Mouse (Mus musculus) liver, adult 2 months (tissue): Measurements from ENCODE around the gene Nr5a1. TPM values are rescaled to one million over a fixed set of nuclear protein-coding genes. Genes with fewer than 3 reads are reported as not detected.

Experiments
- DNase-seq: peaks from one replicate; pipeline ENCODE4 v3.0.0-alpha.2; 2011; ENCODE audit warnings: low read depth, low spot score; ENCODE audit errors: extremely low read depth
- H3K27ac ChIP-seq: fragments of 200-500 bp; replicated peaks from 2 replicates; pipeline ENCODE4 v1.5.1; 2012; ENCODE audit warnings: low read depth, mild to moderate bottlenecking, control low read depth, inconsistent platforms, low read length; ENCODE audit not compliant: insufficient read depth
- H3K27me3 ChIP-seq: fragments of 200-500 bp; 2 replicates; pipeline ENCODE4 v1.6.1; 2012; ENCODE audit warnings: mild to moderate bottlenecking, moderate library complexity, low read length, inconsistent platforms; ENCODE audit not compliant: control insufficient read depth, insufficient read depth
- H3K36me3 ChIP-seq: fragments of 200-500 bp; 2 replicates; pipeline ENCODE4 v1.6.1; 2012; ENCODE audit warnings: low read length, inconsistent platforms; ENCODE audit not compliant: control insufficient read depth, insufficient read depth
- H3K4me1 ChIP-seq: fragments of 200-500 bp; 2 replicates; pipeline ENCODE4 v1.6.1; 2011; ENCODE audit warnings: low read length; ENCODE audit not compliant: control insufficient read depth, insufficient read depth
- H3K4me3 ChIP-seq: fragments of 200-500 bp; 2 replicates; pipeline ENCODE4 v1.5.1; 2011; ENCODE audit warnings: low read depth, mild to moderate bottlenecking, control low read depth, low read length, moderate library complexity; ENCODE audit not compliant: insufficient read depth
- H3K79me2 ChIP-seq: fragments of 200-500 bp; 2 replicates; pipeline ENCODE4 v1.6.1; 2012; ENCODE audit warnings: inconsistent platforms, mild to moderate bottlenecking, low read length, moderate library complexity; ENCODE audit not compliant: control insufficient read depth, insufficient read depth
- H3K9ac ChIP-seq: fragments of 200-500 bp; 2 replicates; pipeline ENCODE4 v1.6.1; 2012; ENCODE audit warnings: low read depth, mild to moderate bottlenecking, control low read depth, inconsistent platforms, low read length
- CTCF ChIP-seq: fragments of 200-500 bp; IDR thresholded peaks from 2 replicates; pipeline ENCODE4 v1.5.1; 2011; ENCODE audit warnings: low read depth, low read length, control low read depth
- POLR2A ChIP-seq: fragments of 200-500 bp; IDR thresholded peaks from 2 replicates; pipeline ENCODE4 v1.6.1; 2011; ENCODE audit warnings: low read length, control low read depth; ENCODE audit not compliant: insufficient read depth; ENCODE audit errors: extremely low read depth
- WGBS: fragments of 180-500 bp; shearing (Covaris S2); methylation state at CpG from one replicate; pipeline ENCODE4 v1.1.7; 2018; 5-methylcytosine and 5-hydroxymethylcytosine counted together
- polyA plus RNA-seq: library from polyadenylated mRNA; depleted of rRNA; stranded (reverse); fragments of >200 nt; gene quantifications from 2 replicates; pipeline ENCODE4 v1.2.3, GENCODE M21; 2012; rRNA removed
- total RNA-seq: library from RNA; depleted of rRNA; stranded (reverse); fragments of >200 nt; gene quantifications from 2 replicates; pipeline ENCODE4 v1.2.3, GENCODE M21; 2014; rRNA removed

The Nr5a1 gene
- total and polyA plus RNA-seq, 2 experiments: not detected

DNA sequence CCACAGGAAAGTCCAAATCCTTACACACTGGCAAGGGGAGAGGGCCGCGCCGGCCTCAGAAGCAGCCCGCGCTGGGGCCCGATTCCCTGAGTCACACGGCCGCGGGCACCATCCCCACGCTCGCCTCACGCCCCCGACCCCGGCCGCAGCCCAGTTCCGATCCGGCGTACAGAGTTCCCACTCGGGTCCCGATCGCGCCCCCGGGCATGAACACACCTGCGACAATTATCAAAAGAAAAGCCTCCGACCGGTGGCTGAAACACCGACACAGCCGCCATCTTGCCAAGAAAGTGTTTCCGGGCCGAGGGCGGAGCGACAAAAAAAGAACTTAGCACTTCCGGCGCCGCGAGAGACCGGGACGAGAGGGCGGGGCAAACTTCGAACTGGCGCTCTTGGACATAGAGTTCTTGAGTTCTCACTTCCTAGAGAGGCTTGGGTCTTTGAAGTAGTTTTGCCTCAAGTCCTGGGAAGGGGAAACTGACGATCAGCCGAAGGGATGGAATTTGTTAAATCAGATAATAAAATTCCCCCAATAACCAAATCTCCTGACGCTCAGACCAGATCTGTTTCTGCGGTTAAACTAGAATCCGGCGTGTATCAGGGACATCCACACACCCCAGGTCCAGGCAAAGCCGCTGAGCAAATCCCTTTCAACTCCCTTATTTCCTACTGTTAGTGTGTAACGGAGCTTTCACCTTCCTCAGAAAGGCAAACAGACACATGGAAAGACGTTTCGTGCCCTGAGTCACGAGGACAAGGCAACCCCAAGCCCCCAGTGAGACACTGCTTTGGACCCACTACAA, 70.5 kb downstream of the Nr5a1 start, which contains the start of gene Psmb7:
Psmb7 (minus strand) TSS at position 463 of the 803 bp plus-strand sequence.
- peak within 1 kb of the TSS; percentile 88 for H3K4me3 ChIP-seq
- H3K4me1 ChIP-seq: peaks cover 3% of the 10 kb centered on the region

More for the DNA sequence above, 70.5 kb downstream of the Nr5a1 start, which contains the start of gene Psmb7:
- H3K27ac ChIP-seq: peak within 1 kb of the TSS; percentile 78
- DNase-seq: peak; percentile 83
- peaks cover 5% of the 10 kb centered on the region; the same call in 1 of the 2 replicates for H3K79me2 ChIP-seq
- no peaks in the 10 kb centered on the region for H3K27me3 ChIP-seq
- H3K36me3 ChIP-seq: peaks cover 24% of the 10 kb centered on the region; the same call in 1 of the 2 replicates
- TF ChIP-seq CTCF (no peak), POLR2A (no peak)
- H3K9ac ChIP-seq: peak within 1 kb of the TSS; percentile 90
- 1% methylated on average over 52 of the region's 52 CpGs for WGBS

Other genes with a start within 250 kb of the Nr5a1 start
- gene Nek6, start 202.9 kb downstream of the Nr5a1 start, total RNA-seq: 13.6 and 17.1 TPM in 2 replicates
- gene Nek6, start 202.9 kb downstream of the Nr5a1 start, polyA plus RNA-seq: 51.0 and 58.8 TPM in 2 replicates
- gene Psmb7, start 70.5 kb downstream of the Nr5a1 start, total RNA-seq: 195 and 219 TPM in 2 replicates
- gene Psmb7, start 70.5 kb downstream of the Nr5a1 start, polyA plus RNA-seq: 99.4 and 123 TPM in 2 replicates
- 14.8 and 21.1 TPM in 2 replicates for gene Nr6a1, start 213.1 kb upstream of the Nr5a1 start, total RNA-seq
- 5.9 and 7.6 TPM in 2 replicates for gene Nr6a1, start 213.1 kb upstream of the Nr5a1 start, polyA plus RNA-seq
- 0.09 and 0.13 TPM in 2 replicates for gene Olfml2a, start 217.4 kb upstream of the Nr5a1 start, total RNA-seq
- 0.07 and 0.09 TPM in 2 replicates for gene Olfml2a, start 217.4 kb upstream of the Nr5a1 start, polyA plus RNA-seq